Mouse (Mus musculus): ENCODE results near the gene Tctex1d4.

DNA sequence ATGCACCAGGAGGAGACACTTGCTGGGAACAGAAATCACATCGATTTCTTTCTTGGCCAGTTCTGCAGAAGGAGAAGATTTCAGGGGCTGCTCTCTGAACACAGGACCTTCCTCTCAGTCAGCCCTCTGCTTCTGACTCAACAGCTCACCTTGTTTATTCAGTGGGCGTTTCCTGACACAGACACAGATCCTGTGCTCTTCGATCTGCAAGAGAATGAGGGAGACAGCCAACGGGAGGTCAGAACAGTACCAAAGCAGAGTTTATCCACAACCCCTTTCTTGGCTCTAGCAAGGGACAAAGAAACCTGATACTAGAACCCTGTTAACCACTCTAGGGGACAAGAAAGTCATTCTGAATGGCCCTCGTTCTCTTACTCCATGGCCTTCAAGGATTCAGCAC lies 43.3 kb downstream of the Tctex1d4 start:
- TF ChIP-seq POLR2A (IDR thresholded peaks at IDR 0.05; ENCODE audit: borderline replicate concordance, extremely low read depth, low read depth, low read length) (no peak), CTCF (IDR thresholded peaks at IDR 0.05; ENCODE audit: insufficient read depth, low read length) (no peak)
